Mouse (Mus musculus) forelimb bud, embryonic 11.5 days (tissue): ENCODE results near the gene Cnp.
"Not testable (repeated sequence)": the region's sequence is repeated elsewhere in the genome, so short reads cannot be mapped to it uniquely, and the experiment has no call there.

ENCODE experiments used
- DNase-seq: peaks from one replicate; pipeline ENCODE4 v3.0.0-alpha.2; 2012; ENCODE audit warnings: low read depth, low spot score

Cnp gene

DNA sequence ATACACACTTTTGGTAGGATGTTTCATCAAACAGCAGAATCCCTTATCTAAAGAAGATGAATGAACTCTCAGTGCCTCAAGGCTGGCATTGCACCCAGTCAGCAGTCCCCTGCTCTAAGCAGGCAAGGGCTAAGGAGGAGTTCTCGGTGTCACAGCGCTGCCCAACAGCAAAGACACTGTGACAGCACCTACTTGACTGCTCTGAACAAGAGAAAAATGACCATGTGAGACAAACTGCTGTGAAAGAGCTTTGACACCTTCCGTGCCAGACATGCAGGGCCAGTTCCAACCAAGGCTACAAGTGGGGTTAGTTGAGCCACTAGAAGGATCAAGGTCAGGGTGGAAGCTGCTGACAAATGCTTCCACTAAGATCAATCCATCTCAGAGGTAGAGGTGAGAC, 10.4 kb downstream of the Cnp start:
- no peak for DNase-seq

DNA sequence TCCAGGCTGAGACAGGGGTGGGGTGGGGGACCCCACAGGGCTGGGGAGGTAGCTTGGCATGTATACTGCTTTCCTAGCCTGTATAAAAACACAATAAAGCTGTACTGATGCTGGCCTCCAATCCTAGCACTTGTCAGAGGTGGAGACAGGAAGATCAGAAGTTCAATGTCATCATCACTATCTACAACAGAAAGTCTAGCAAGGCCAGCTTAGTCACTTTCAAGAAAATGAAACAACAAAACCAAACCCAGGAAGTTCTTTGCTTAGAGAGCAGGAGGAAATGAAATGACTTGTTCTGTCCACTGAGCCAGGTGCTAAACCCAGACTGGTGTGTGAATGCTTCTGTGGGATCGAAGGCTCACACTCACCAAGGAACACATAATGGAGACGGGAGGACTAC, 13.8 kb downstream of the Cnp start:
- DNase-seq = no peak

DNA sequence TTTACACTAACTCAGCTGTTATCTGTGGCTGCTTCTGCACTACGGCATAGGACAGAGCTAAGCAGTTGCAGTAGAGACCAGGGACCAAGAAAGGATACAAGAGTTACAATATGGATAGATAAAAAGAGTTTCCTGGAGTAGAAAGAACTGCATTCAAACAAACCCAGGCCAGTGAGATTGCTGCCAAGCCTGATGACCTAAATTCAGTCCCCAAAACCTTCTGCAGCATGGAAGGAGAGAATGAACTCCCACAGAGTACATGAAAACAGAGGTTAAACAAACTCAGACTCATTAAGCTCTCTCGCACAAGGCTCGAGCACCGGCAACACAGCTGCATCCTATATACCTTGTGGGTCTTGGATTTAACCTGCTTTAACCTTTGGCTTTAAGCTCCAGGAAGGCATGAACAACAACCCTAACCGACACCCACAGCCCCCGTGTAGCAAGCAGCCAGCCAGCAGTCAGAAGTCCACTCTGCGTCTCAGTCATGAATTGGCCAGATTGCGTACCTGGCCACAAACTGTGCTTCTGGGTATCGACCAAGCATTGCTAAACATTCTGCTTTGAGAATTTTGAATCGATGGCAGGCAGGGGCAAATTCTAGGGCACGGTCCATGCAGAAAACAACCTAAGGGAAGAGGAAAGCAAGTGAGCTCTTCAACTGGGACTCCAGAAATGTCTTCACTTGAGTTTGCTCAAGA, 17.8 kb downstream of the Cnp start:
- no peak for DNase-seq

DNA sequence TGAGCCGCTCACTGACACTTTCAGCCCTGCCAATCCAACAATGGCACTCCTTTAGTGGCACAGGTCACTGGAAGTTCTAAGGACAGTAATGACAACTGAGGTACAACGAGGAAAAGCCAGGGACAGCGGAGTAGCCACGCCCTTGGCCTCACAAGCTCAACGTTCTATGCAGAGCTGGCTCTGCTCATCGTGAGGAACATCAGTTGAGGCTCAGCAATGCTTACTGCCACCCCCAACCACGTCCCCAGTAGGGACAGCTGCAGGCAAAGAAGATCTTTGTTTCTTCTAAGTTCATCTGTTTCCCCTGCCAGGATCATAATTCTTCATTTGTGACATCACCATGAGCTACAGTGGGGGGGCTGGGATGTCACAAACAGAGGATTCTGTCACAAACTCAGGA, 19.9 kb downstream of the Cnp start:
- no peak for DNase-seq

DNA sequence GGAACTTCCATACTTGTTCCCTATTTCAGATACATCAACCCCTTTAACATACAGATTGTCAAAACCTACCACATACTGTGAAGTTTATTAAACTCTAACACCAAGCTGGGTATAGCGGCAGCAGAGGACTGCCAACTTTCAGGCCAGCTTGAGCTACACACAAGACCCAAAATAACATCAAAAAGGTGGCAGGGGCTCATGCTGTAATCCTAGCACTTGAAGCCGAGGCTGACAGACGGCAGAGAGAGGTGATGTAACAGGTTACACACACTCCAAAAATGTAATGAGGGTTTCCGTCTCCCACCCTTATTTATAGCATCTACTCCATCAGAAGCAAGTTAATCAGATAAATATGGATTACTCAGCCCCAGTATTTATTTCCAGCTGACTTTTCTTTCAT, 20.8 kb downstream of the Cnp start:
- DNase-seq = no peak

DNA sequence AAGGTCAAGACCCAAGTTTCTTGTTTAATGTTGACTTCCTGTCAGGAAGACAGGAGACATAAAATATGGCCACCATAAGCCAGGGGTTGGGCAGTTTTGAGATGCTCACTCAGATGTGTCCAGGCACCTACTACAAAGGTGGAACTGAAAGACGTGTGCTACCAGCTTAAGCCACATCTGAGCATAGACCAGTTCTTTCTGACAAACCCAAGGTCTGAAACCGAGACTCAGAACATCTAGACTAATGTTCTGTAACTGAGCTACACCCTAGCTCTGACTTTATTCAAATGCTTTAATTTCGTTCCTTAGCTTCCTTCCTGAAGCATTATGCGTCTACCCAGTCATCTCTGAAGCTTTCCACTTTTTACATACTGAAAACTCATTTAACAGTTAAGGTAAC, 23.4 kb downstream of the Cnp start:
- DNase-seq = no peak

DNA sequence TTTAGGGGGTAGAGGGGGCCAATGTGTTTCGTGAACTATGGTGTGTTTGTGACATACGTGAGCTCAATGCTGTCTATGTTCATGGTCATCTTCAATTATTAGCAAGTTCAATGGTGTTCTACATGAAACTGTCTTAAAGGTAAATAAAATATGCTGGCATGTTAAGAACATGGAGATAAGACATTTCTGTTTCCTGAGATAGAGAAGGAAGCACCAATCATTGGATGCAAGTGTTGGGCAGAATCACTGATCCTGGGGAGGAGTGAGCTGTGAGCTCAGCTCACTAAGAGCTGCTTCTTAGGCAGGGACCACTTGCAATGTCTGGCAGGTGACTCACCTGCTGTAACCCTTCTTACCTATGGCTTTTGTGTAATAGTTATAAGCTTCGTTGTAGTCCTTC, 26.7 kb downstream of the Cnp start:
- no peak for DNase-seq

DNA sequence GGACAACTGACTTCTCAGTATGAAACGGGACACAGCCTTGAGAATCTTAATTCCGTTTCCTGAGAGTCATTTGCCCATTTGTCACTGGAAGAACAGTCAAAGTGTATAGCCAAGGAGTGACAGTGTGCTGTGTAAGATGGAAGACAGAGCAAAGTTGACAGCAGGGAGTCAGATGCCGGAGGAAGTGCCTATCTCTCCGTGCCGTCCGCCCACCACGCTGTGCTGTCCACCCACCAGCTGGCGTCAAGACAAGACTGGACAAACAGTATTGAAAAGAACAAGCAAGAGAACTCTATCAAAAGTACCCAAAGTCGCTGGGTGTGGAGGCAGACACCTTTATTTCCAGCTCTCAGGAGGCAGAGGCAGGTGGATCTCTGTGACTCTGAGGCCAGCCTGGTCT, 28.5 kb downstream of the Cnp start:
- no peak for DNase-seq

DNA sequence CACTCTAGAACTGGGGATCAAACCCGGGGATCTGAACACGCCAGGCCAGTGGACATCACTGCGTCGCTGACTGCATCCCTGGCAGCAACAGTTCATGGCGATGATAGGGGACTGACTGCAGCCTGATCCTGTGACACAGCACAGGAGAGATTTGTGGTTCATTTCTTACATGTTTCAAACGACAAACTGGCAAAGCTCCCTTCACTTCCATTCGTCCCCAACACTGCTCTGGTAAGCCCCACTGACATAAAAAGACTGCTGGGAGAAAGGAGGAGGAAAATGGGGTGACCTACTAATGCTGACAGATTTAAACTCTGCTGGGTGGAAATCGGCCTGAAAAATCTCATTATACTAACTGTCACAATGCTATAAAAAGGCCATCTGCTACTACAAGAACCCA, 29.1 kb downstream of the Cnp start:
- DNase-seq = no peak

DNA sequence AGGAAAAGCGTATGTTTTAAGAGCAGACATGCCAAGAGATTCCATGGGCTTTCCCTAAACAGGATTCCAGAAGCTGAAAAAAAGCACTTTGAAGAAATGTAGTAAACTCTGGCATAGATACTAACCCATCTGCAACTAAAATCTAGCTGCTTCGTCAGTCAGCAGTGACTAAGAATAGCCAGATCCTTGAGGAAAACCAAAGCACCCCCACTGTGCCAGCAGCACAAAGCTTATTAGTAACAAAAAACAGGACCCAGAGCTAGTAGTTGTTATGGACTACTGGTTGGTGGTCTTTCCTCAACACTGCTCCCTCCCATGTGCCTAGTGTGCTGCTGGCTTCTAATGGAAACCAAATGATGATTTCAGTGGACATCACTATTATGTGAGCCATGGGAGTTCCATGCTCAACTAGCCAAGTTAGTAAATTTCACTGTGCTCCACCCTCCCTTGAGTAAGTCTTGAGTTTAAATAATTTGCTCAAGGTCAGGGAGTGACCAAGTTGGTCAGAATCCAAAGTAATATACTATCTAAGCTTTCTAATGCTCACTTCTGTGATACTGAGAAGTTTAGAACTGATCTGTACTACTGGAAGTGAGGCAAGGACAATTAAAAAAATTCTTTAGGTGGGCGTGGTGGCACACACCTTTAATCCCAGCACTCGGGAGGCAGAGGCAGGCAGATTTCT, 29.8 kb downstream of the Cnp start:
- DNase-seq = no peak

DNA sequence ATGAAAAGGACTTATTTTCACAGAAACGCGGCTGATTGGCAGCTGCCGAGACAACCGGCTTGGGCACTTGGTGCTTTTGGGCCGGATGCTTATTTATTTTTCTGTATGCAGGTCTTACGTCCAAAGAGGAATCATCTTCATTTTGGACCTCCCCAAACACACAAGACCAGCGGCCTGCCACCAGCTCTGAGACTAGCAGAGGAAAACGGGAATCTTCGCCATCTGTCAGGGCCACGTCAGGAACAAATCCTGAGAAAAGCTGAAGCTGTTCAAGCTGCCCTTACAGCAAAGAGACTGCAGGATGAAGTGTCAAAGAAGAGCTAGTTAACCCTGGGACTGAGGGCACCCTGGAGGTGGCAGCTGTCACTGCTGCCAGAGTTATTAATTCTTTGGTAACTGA, 30.7 kb downstream of the Cnp start:
- DNase-seq = no peak

DNA sequence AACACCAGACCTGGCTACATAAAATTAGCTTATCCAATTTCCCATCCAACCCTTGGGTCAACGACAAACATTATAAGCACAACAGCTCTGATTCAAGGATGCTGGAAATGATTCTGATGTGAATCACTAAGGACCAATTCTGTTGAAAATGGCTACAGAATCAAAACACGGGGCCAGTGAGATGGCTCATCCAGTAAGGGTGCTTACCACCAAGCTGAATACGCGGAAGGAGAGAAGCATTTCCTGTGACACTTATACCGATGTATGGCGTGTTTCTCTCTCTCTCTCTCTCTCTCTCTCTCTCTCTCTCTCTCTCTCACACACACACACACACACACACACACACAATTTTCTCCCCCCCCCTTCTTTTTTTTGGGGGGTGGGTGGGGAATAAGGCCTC, 32.4 kb downstream of the Cnp start:
- DNase-seq = no peak

DNA sequence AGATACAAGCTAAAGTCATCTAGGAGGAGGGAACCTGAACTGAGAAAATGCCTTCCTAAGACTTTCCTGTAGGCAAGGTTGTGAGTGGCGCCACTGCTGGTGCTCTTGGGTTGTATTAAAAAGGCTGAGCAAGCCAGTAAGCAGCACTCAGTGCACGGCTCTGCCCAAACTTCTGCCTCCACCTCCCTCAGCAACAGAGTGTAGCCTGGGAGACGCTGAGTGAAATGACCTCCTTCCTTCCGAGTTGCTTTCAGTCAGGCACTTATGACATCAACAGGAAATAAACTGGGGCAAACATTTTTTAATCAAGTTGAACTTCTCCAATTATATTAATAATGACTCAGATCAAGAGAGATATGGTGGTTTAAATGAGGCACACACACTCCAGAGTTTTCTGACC, 34.1 kb downstream of the Cnp start:
- DNase-seq = no peak

DNA sequence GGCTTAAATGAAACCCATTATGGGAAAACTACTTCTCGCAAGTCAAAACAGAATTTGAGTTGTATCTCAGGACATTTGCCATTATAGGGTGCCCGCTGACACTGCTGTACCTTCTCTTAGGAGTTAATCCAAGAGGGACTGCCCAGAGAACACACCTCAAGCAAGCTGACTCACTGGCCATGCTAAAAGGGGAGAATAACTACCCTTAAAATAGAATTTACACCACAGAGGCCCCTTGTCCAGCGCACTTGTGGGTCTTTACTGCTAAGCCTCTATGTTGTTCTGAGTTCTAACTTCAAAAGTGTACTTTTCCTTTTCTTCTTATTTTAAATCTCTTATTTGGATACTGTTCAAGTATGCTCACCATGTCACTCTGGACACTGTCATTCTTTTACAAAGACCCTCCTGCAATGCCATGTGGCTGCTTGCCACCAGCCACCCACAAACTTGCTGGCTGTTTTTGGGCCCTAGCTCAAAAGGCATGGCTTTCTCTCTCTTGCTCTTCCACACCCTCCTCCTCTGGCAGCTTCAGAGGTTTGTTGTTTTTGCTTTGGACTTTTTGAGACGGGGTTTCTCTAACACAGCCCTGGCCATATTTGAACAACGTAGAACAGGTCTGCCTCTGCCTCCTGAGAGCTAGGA, 34.8 kb downstream of the Cnp start:
- no peak for DNase-seq

DNA sequence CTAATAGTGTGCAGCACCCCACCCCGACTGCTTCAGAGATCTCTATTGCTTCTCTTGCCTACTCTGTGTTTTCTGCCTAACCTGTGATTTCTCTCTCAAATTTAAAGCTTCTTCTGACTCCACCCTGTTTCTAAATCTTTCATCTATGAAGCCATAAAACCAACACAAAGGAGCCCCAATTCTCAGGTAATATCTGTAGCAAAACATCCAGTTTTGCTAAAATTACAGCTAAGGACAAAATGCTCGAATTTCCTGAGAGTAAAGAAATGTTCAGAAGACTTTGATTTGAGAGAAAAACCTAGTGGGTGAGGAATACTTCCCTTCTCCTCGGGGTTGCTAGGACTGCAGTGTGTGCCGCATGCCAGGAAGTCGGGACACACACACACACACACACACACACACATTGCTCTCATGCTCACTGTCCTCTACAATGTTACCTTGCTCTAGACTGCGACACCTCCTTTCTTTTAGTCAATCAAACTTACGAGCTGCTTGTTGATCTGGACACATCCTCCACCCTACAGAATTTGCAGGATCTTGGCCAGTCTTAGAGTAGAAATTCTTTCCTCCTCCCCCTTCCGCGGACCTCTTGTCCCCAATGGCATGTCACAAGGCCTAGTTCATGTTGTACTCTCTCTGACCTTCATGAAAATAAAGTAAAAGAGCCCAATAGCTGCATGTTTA, 35.4 kb downstream of the Cnp start:
- DNase-seq = no peak

DNA sequence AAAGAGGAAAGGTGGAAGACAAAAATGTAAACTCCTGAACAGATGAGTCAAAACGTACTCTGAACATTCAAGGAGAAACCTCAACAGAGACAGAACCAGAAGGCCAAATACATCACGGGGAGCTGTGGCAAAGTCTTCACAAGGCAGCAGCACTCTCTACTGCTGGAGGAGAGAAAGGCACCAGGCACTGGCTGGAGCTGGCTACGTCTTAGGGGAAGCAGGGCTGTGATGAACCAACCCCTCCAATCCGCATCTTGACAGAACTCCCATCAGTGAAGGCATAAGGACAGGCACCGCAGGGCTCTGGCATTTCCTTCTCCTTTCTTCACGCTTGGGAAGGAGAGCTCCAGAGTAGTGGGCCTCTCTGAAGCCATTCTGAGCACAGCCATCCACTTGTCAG, 36.9 kb downstream of the Cnp start:
- DNase-seq = no peak

DNA sequence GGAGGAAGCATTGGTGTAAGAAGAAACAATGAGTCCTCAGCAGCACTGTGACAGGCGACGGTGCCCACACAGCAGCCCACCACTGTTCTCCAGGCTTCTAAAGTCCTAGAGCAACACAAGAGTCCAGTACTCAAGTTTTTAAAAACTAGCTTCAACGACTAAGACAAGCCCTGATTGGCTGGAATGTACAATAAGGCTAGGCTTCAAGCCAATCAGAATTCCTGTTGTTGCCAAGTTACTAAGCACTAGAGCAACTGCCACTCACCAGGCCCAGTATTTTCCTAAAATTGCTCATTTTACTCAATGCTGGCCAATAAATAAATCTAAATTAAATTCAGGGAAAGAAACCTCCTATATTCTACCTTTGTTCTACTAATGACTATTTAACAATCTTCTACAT, 38.5 kb downstream of the Cnp start:
- peak; percentile 18 for DNase-seq

DNA sequence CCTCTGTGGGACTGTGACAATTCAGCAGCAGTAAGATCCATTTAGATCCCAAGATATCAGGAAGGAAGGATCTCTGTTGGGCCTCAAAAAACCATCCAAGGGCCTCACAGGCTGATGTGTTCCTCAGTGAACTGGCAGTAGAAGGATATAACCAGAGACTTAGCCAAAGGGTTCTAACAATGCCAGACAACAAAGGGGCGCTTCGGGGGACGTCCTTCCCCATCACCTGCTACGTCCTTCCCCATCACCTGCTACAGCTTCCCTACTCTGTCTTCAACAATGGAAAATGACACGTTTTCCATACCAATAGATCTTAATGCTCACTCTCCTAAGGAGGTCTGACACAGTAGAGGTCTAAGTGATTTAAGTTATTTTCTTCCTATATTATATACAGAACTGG, 41.6 kb downstream of the Cnp start:
- no peak for DNase-seq

DNA sequence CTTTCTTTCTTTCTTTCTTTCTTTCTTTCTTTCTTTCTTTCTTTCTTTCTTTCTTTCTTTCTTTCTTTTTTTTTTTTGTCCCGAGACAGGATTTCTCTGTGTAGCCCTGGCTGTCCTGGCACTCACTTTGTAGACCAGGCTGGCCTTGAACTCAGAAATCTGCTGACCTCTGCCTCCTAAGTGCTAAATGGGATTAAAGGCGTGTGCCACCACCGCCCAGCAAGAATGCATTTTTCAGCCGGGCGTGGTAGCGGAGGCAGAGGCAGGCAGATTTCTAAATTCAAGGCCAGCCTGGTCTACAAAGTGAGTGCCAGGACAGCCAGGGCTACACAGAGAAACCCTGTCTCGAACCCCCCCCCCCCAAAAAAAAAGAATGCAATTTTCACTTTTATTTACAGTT, 42.1 kb downstream of the Cnp start:
- DNase-seq = not testable (repeated sequence)

DNA sequence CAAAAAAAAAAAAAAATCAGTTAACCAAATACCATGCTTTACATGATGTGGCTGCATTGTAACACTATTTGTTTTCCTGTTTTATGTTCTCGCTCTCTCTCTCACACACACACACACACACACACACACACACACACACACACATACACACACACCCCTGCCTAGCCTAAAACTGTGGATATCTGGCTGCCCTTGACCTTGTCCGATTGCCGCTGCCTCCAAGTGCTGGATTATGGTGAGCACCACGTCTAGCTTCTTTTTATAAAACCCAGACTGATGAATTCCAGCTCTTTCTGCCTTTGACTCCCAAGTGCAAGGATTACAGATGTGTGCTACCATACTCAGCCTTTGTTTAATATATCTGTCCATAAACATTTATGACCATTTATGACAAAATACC, 42.8 kb downstream of the Cnp start:
- DNase-seq = no peak

DNA sequence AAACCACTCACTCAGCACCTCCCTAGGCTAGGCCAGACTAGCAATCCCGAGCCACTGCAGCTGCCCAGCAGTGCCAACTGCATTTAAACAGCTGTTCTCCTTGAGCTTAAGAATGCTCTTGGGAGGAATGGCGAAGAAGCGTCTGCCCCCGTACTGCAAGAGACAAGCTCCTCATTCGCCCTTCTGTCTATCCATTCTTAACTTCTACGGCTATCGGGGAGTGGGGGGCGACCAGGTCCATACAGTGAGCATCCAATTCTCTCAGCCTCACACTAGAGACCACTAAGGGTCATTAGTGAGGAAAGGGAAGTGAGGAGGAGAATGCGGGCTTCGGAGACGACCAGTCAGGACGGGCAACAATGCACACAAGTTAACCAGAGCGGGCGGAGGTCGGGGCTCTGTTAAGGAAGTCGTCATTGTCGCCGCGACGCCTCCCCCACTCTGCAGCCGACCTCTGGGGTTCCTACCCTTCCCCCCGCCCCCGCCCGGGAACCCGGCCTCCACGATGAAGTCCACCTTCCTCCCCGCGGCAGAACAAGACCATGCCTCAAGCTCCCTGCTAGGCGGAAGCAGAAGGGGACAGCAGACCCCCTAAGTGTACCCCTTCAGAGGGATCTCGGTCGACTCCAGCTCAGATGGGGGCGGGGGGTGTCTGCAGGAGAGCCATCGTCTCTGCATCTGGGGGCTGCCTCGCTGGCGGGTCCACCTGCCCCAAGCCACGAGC, 44.2 kb downstream of the Cnp start, which contains the start of gene Nkiras2:
Gene Nkiras2, plus strand, starts transcription at position 484 of the 724 bp plus-strand sequence.
- peak; percentile 72 for DNase-seq

DNA sequence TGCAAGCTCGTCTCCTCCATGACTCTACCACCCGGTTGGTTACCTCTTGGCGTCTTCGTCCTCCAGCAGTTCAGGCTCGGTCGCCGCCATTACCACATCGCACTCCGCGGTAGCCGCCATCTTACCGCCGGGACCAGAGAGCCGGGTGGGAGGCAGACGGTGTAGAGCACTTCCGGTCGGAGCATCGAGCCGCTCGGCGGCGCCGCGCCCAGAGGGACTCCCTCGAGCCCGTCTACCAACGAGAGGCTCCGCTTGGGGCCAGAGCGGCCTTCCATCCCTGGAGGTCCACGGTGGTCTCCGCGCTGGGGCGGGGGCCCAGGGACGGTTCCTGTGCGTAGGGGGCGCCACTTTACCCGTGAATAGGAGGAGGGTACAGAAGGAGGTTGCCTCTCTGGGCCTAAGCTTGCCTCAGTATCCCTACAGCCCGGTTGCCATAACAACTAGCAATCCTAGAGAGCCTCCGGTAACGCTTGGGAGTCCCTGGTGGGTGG, 44.8 kb downstream of the Cnp start:
- DNase-seq = peak; percentile 98
